Mouse (Mus musculus) thymus, adult 2 months (tissue): Measurements from ENCODE around the gene Rad51b.

ENCODE experiments used
- CTCF ChIP-seq: fragments of 200-500 bp; IDR thresholded peaks from 2 replicates; pipeline ENCODE4 v1.5.1; 2012; ENCODE audit warnings: mild to moderate bottlenecking, control low read depth, low read length, moderate library complexity, borderline replicate concordance; ENCODE audit not compliant: control insufficient read depth, poor library complexity, insufficient read depth; ENCODE audit errors: extremely low read depth
- POLR2A ChIP-seq: fragments of 200-500 bp; IDR thresholded peaks from 2 replicates; pipeline ENCODE4 v1.6.1; 2012; ENCODE audit warnings: mild to moderate bottlenecking, low read length, control low read depth, moderate library complexity; ENCODE audit not compliant: control insufficient read depth, poor library complexity, insufficient read depth; ENCODE audit errors: extremely low read depth

DNA sequence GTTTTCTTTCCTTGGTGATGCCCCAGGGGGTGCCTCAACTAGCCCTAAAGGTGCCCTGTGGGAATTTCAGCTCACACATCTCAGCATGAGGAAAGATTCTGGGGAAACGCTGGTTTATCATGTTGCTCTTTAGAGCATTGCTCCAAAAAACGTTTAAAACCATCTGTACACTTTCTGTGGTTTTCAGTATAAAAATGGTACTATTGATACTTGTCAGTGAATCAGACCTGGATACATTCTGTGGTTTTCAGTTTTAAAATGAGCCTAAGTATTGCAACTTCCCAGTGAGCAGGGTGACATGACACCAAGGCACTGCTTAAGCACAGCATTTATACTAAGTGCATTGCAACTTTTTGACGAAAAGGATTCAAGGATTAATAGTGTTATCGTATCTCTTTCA is 139.8 kb downstream of the Rad51b start:
- no peak for TF ChIP-seq POLR2A
- no peak for TF ChIP-seq CTCF
